Mouse (Mus musculus) liver, embryonic 14.5 days (tissue): ENCODE data around the gene Epm2aip1.

Experiments
- CTCF ChIP-seq: IDR thresholded peaks from 2 replicates; pipeline ENCODE4 v1.5.1; 2016; ENCODE audit warnings: antibody characterized with exemption, low read depth, control low read depth
- EP300 ChIP-seq: IDR thresholded peaks from 2 replicates; pipeline ENCODE4 v1.6.1; 2016; ENCODE audit warnings: antibody characterized with exemption, low read depth

GRCm38 (mm10) chr9:111320912-111321311, 49.2 kb downstream of the Epm2aip1 start:
- no peak for TF ChIP-seq CTCF
- TF ChIP-seq EP300 = no peak
